Mouse (Mus musculus): ENCODE data around the gene Kcnj15. TPM values are rescaled to one million over a fixed set of nuclear protein-coding genes. Genes with fewer than 3 reads are reported as not detected.

Gene Kcnj15
- polyA plus RNA-seq, 1 experiment, result 0.14 TPM

GRCm38 (mm10) chr16:95244626-95245303, 12.6 kb upstream of the Kcnj15 start:
- DNase-seq (ENCODE audit: extremely low spot score in 1 of 2, low spot score in 1 of 2), result no peak

DNA sequence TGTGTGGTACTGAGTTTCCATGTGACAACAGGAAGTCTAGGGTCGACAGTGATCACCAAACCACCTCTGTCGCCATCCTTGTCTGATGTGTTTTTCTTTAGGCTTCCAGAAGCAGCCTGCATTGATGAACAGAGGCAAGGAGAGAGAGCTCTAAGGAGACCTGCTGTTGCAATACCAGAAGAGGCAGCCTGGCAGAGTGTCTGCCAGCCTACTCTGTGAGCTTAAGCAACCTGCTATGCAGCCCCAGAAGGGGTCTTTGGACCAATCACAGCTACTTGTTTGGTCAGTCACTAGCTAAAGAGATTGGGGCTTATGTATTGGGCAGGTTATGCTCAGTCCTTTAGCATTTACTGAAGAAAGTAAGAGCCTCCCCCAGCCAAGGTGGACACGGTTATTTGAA, 11.9 kb upstream of the Kcnj15 start:
- no peak for DNase-seq (ENCODE audit: extremely low spot score in 1 of 2, low spot score in 1 of 2)

DNA sequence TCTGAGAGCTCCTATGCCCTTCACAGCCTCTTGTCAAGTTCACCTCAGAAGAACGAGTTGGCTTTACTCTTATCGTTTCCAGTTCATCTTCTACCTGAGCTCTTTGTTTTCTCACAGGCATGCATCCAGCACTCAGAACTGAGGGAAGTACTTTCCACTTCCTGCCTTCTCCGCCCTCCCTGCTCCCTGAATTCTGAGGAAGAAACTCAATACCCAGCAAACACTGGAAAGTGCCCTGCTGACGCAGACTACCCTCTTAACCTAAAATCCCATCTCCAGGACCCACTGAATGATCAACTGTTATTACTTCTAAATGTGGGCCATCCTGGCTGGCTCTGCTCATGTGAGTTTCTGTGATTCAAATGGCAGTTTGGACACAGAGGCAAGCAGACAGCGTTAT, 8.7 kb upstream of the Kcnj15 start:
- no peak for DNase-seq (ENCODE audit: extremely low spot score in 1 of 2, low spot score in 1 of 2)

DNA sequence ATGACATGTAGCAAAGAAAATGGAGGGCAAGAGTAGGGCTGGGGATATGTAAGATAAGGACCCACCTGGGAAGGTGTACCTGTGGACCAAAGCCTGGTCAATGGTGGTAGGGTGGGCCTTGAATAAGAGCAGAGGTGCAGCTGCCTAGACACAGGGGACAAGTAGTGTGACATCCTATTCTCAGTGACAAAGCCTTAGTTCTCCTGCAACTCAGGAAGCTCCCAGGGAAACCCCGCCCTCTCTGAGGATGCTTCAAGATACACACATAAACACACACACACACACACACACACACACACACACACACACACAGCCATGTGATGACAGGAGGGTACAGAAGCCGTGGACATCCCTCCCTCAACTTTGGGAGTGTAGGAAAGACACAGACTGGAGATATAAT, 710 bp upstream of the Kcnj15 start:
- DNase-seq (ENCODE audit: extremely low spot score in 1 of 2, low spot score in 1 of 2), result no peak

- DNase-seq (ENCODE audit: extremely low spot score in 1 of 2, low spot score in 1 of 2), result no peak
These were observed 742 bp downstream of the Kcnj15 start for GRCm38 (mm10) chr16:95258100-95258499.

- DNase-seq (ENCODE audit: extremely low spot score in 1 of 2, low spot score in 1 of 2), result no peak
These were observed 2.1 kb downstream of the Kcnj15 start for GRCm38 (mm10) chr16:95259505-95259904.

GRCm38 (mm10) chr16:95260693-95261092, 3.3 kb downstream of the Kcnj15 start:
- no peak for DNase-seq (ENCODE audit: extremely low spot score in 1 of 2, low spot score in 1 of 2)

DNA sequence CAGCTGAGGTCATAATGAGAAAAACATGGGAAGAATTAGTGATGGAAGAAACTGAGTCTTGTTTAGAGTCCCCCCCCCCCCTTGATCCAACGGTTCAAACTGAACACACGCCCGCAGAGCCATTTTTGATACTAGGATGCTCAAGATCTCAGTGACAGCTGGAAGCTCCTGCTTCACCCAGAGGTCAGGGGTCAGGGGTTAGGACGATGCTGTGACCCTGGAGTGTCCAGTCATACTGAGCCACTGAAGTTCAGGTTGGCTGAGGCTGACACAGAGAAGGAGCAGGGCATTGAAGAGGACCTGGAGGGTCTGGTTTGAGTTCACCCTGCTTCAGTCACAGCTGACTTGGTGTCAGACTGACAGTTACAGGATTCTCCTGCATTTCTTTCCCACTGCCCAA, 4.4 kb downstream of the Kcnj15 start:
- DNase-seq (ENCODE audit: extremely low spot score in 1 of 2, low spot score in 1 of 2), result no peak

DNA sequence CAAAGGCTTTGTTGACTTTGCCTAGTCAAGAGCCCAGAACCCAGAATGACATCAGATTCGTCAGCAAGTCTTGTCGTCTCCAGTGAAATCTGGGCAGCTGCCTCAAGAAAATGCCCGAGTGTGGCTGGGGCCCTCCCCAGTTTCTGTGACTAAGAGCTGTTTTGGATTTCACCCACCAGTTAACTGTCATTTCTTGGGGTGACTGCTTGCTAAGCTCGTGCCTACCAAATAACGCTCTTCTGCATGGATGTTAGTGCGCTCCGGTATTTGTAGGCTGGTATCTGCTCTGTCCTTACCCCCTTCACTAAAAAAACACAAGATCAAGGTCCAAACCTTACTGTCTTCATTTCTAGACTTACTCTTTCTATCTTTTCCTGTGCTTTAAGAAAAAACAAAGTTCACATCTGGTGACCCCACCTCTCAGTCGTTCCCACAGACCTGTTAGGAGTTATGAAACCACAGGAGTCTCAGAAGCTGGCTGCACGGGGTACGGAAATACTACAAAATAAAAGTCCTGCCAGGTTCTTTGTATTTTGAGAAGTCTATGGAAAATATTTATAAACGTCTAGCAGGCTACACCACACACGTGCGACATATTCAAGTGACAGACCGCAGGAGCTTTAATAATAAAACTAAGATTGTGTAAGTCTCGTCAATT, 5.5 kb downstream of the Kcnj15 start:
- no peak for DNase-seq (ENCODE audit: extremely low spot score in 1 of 2, low spot score in 1 of 2)

DNA sequence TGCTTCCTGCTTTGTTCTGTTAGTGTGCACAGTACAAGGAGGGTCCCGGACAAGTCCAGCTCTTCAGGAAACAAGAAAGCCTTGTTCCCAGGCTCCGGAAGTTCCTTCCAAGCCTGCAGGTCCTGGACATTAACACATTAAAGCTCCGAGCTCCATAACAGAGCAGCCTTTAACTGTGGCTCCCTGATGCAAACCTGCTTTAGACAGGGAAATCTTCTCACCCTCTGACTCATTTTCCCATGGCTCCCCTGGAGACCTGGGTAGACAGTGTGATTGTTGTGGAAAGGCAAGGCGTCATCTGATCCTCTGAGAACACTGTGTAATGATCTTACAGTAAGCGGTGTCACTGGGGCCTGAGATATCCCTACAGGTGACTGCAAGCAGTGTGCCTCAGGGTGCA, 7.0 kb downstream of the Kcnj15 start:
- no peak for DNase-seq (ENCODE audit: extremely low spot score in 1 of 2, low spot score in 1 of 2)

DNA sequence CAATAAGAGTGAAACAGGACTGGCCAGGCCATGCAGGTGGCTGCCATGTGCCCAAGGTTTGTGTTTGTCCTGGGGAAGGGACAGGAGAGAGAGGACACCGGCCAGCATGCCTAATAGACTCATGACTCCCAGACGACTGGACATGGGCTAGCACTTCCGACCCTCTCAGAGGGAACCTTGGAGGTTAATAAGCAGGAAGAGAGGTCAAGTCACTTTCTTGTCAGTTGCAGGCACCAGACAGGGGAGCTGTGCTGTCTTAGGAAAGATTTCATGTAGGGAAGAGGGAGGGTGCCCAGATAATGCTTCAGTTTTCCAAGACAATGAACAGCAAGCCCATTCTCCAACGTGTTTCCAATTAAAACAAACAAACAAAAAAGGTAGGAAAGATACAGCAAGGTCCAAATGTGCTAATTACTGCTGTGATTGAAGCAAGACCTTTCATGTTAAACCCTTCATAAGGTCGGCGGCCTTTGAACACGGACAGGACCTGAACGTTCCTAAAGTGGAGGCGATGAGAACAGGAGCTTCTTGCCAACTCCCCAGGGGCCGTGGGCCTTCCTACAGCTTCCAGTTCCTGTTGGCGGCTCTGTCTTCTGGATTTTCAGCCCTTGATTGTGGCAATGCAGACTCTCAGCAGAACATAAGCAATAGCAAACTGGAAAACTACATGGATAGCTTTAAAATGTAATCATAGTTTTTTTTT, 10.3 kb downstream of the Kcnj15 start:
- no peak for DNase-seq (ENCODE audit: extremely low spot score in 1 of 2, low spot score in 1 of 2)

GRCm38 (mm10) chr16:95269610-95270009, 12.3 kb downstream of the Kcnj15 start:
- no peak for DNase-seq (ENCODE audit: extremely low spot score in 1 of 2, low spot score in 1 of 2)

GRCm38 (mm10) chr16:95273101-95273500, 15.7 kb downstream of the Kcnj15 start:
- DNase-seq (ENCODE audit: extremely low spot score in 1 of 2, low spot score in 1 of 2), result no peak

DNA sequence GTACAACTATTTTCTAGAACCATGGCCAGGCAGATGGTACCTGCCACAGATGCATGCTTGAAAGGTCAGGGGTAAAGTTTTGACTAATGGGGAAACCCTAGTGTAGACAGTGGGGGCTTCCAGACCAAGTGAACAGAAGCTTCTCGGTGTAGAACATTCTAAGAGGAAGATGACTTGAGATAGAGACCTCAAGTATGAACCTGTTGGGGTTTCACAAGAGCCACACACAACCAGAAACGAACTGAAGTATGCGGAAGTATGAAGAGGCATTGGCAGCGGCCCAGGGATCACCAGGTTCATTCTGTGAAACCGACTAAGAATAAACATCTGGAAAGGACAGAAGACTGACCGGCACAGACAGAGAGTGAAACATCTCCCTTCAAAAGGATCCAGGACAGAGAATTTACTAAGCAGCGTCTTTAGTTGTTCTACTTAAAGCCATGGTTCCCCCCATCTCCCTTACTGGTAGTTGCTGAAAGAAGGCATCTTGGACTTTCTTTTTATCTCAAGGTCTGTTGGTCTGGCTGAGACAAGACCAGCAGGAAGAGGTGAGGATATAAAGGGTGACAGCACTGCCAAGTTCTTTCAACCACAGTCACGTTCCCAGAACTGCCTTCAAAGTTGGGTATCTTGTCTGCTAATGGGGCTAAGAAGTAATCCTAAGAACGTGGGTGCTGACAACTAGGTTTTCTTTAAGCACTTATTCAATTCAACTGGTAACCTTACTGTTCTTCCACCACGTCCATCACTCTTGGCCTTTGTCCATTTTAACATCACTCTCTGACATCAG, 18.6 kb downstream of the Kcnj15 start:
- no peak for DNase-seq (ENCODE audit: extremely low spot score in 1 of 2, low spot score in 1 of 2)

DNA sequence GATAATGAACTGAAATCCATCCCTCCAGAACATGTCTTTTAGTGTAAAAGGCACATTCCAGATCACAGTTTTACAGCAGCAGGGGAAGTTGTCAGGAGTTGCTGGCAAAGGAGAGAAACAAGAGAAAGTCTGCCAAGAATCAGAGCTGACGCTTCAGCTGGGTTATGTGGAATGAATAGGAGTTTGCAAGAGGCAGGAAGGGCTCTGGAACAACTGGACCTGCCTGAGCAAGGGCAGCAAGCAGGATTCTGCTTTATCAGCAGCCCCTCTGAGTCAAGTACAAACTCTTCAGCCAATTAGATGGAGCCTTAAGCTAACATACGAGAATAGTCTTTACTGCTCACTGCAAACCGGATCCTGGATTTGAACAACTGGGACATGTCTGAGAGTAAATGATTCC, 21.7 kb downstream of the Kcnj15 start:
- DNase-seq (ENCODE audit: extremely low spot score in 1 of 2, low spot score in 1 of 2), result peak in 1 of 2 experiments; percentile 6

- DNase-seq (ENCODE audit: extremely low spot score in 1 of 2, low spot score in 1 of 2), result no peak
These were observed 23.0 kb downstream of the Kcnj15 start for GRCm38 (mm10) chr16:95280338-95280737.

DNA sequence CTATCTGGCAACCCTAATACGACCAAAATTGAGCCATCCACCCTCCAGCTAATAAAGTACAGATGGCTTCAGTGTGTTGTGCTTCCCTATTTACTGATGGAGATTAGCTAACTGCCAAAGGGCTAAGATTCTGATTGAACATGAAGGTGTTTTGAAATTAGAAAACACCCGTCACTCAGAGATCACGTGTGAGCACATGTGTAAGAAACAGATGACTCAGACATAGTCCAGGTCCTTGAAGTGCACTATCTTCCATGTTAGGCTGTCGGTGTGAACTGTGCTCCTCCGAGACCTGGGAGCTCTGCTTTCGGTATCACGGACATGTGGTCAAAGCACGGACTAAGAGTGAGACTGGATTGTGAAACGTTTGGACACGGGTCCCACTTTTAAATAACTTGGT, 26.0 kb downstream of the Kcnj15 start:
- DNase-seq (ENCODE audit: extremely low spot score in 1 of 2, low spot score in 1 of 2), result no peak

DNA sequence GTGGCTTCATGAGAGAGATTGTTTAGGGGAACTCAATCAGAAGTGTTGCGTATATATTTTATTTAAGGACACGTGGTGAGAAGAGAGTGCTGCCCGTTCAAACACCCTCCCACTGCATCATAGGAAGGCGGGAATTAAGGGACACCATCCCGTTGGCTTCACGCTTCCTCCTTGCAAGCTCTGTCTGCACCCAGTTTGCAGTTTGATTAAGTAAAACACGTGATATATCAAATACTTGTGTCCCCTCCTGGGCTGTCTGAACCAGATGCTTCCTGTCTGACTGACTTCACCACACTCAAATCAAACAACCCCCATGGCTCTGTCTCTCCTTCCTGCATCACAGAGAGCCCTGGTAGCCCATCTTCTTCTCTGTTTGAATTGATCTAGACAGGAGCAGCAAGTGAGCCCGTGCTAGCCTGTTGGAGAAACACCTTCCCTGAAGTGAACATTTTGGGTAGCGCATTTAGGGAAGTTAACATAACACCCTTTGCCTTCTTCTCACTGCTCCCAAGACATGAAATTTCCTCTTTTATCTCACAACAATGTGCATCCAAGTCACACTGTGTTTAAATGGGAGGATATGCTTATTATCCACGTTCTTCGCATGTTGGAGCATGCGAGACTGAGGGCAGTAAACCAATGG, 26.8 kb downstream of the Kcnj15 start:
- no peak for DNase-seq (ENCODE audit: extremely low spot score in 1 of 2, low spot score in 1 of 2)

DNA sequence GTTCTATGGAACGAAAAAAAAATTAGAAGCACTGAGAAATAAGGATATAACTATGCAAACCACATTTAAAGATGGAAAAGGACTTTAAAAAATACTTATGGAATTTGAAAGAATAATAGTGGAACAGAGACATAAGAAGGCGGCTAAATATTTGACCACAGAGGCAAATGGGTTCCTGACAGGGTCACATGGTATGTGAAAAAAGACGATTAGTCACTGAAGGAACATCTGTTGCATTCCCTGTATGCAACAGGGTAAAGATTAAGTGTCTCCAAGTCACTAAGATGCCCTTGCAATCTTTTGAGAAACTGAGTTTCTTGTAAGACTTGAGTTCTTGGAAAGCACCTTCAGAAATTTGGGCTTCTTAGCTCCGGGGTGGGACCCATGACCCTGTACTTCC, 27.7 kb downstream of the Kcnj15 start:
- DNase-seq (ENCODE audit: extremely low spot score in 1 of 2, low spot score in 1 of 2), result no peak

- no peak for DNase-seq (ENCODE audit: extremely low spot score in 1 of 2, low spot score in 1 of 2)
These were observed 28.4 kb downstream of the Kcnj15 start for GRCm38 (mm10) chr16:95285767-95286166.

DNA sequence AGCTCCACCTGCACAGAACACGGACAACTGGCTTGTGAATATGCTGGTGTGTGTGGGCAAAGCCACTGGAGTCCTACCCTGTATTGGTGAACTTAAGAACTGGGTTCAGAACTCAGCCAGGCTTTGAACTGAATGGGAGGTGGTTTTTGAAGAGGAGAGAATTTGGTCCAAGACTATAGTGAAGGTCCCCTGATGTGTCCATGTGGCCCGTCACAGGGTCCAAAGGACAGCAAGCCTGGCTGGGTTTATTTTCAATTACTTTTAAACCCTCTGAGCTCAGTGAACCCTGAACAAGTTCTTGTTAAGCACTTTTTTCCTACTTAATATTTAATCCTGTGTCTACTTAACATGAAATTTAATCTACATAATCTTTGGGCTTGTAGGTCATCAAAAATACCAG, 30.3 kb downstream of the Kcnj15 start:
- no peak for DNase-seq (ENCODE audit: extremely low spot score in 1 of 2, low spot score in 1 of 2)
